Mouse (Mus musculus) lung, embryonic 16.5 days (tissue): Measurements from ENCODE around the gene Gm21954. TPM values are rescaled to one million over a fixed set of nuclear protein-coding genes. Genes with fewer than 3 reads are reported as not detected.

ENCODE experiments used
- ATAC-seq: fragments of 200-750 bp; cut with Nextera tagmentation; 2 replicates; pipeline ENCODE4 v1.8.0; 2017; ENCODE audit warnings: low read depth, mild to moderate bottlenecking, moderate library complexity
- H3K27ac ChIP-seq: fragments of 300-500 bp; sonication (generic); 2 replicates; pipeline ENCODE4 v1.5.1; 2014; ENCODE audit warnings: mild to moderate bottlenecking, control low read depth, low read length
- H3K27me3 ChIP-seq: fragments of 300-500 bp; sonication (generic); 2 replicates; pipeline ENCODE4 v1.6.1; 2014; ENCODE audit warnings: low read depth, low read length, mixed read lengths; ENCODE audit not compliant: control insufficient read depth, insufficient read depth
- H3K36me3 ChIP-seq: fragments of 300-500 bp; sonication (generic); 2 replicates; pipeline ENCODE4 v1.6.1; 2014; ENCODE audit warnings: low read length; ENCODE audit not compliant: control insufficient read depth, insufficient read depth
- H3K4me1 ChIP-seq: fragments of 300-500 bp; sonication (generic); replicated peaks from 2 replicates; pipeline ENCODE4 v1.6.1; 2014; ENCODE audit warnings: low read length, mixed read lengths; ENCODE audit not compliant: control insufficient read depth, insufficient read depth
- H3K4me2 ChIP-seq: fragments of 300-500 bp; sonication (generic); 2 replicates; pipeline ENCODE4 v1.6.1; 2014; ENCODE audit warnings: low read depth, low read length, control low read depth
- H3K4me3 ChIP-seq: fragments of 300-500 bp; sonication (generic); 2 replicates; pipeline ENCODE4 v1.5.1; 2014; ENCODE audit warnings: mild to moderate bottlenecking, low read length, control low read depth
- H3K9ac ChIP-seq: fragments of 300-500 bp; sonication (generic); 2 replicates; pipeline ENCODE4 v1.6.1; 2014; ENCODE audit warnings: low read length, control low read depth
- H3K9me3 ChIP-seq: fragments of 300-500 bp; sonication (generic); 2 replicates; pipeline ENCODE4 v1.6.1; 2016; ENCODE audit warnings: low read length; ENCODE audit not compliant: control insufficient read depth
- WGBS: fragments of 180-500 bp; shearing (Covaris S2); extraction: QIAGEN DNeasy Blood & Tissue Kit; methylation state at CpG from one replicate; pipeline ENCODE4 v1.1.7; 2014; 5-methylcytosine and 5-hydroxymethylcytosine counted together
- polyA plus RNA-seq: library from polyadenylated mRNA; unstranded; fragments of >200 nt; fragmentation: Nextera tagmentation; extraction: Ambion mirVana; gene quantifications from 2 replicates; pipeline ENCODE4 v1.2.1, GENCODE M21; 2015

Gene Gm21954
- polyA plus RNA-seq, 1 experiment from 2014 or later: not detected

GRCm38 (mm10) chr3:55495866-55496265, 23.9 kb upstream of the Gm21954 start:
- ATAC-seq: no peak
- WGBS: 68% methylated on average over 4 of the region's 4 CpGs
- Histone ChIP-seq H3K4me2 (no peak overlapping the region), H3K9ac (no peak overlapping the region), H3K36me3 (no peaks in the 10 kb centered on the region), H3K4me1 (no peaks in the 10 kb centered on the region), H3K9me3 (no peaks in the 10 kb centered on the region), H3K27me3 (no peaks in the 10 kb centered on the region), H3K4me3 (no peak overlapping the region), H3K27ac (no peak overlapping the region)

- ATAC-seq: no peak
- Histone ChIP-seq H3K9me3 (no peaks in the 10 kb centered on the region), H3K9ac (no peak overlapping the region), H3K4me2 (no peak overlapping the region), H3K4me1 (no peaks in the 10 kb centered on the region), H3K36me3 (no peaks in the 10 kb centered on the region), H3K4me3 (no peak overlapping the region), H3K27ac (no peak overlapping the region), H3K27me3 (no peaks in the 10 kb centered on the region)
- 66% methylated on average over 7 of the region's 7 CpGs for WGBS
Observed at GRCm38 (mm10) chr3:55495231-55495630, 23.2 kb upstream of the Gm21954 start.

- 30% methylated on average over 4 of the region's 4 CpGs for WGBS
- Histone ChIP-seq H3K36me3 (no peaks in the 10 kb centered on the region), H3K9ac (no peak overlapping the region), H3K27ac (no peak overlapping the region), H3K4me1 (no peaks in the 10 kb centered on the region), H3K4me2 (no peak overlapping the region), H3K4me3 (no peak overlapping the region), H3K9me3 (no peaks in the 10 kb centered on the region), H3K27me3 (no peaks in the 10 kb centered on the region)
- no peak for ATAC-seq
Observed at GRCm38 (mm10) chr3:55494348-55494747, 22.3 kb upstream of the Gm21954 start.

DNA sequence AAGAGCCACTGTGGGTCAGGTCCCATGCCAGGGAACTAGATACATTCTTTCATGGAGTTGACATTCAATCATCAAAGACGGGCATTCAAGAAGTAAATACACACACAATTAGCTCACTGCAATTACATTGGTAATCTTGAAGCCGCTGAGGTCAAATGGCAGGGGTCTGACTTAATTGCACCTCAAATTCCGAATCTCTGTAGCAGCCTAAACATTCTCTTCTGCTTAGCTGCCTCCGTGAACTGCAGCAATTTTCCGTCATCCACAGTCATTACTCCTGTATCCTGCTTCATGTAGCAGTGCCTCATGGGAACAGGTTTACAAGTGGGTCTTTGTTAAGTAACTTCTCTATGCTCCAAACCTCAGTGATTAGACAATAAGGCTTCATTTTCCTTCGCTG, 20.0 kb upstream of the Gm21954 start:
- no peak overlapping the region for H3K9ac ChIP-seq
- H3K36me3 ChIP-seq: no peaks in the 10 kb centered on the region
- H3K9me3 ChIP-seq: no peaks in the 10 kb centered on the region
- no peaks in the 10 kb centered on the region for H3K27me3 ChIP-seq
- H3K4me1 ChIP-seq: no peaks in the 10 kb centered on the region
- no peak overlapping the region for H3K27ac ChIP-seq
- H3K4me3 ChIP-seq: no peak overlapping the region
- WGBS: 44% methylated on average over 6 of the region's 6 CpGs
- ATAC-seq: no peak
- no peak overlapping the region for H3K4me2 ChIP-seq

DNA sequence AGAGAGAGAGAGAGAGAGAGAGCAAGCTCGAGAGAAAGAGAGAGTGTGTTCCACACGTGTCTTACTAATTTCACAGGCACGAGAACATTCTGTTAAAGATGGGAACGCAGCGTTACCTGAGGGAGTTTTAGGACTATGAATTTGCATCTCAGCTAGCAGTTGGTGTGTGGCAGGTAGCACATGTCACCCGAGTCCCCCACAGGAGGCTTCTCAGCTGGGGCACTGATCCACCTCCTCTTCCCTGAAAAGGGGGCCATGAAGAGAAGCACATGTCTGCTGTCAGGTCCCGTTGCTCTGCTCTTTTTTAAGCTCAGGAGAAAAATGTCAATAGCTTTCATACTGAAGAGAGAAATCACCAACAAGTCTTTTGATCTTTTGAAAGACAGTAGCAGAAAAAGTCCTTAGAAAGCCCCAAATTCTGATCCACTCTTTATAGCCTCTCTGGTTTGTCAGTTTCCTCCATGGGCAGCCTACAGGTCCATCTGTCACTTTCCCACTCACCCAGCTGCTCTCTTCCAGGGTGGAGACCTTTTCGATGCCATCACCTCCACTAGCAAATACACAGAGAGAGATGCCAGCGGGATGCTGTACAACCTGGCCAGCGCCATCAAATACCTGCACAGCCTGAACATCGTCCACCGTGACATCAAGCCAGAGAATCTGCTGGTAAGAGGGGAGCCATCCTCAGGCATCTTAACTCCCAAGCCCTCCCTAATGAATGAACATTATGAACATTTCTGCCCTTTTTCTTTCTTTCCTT, 17.4 kb upstream of the Gm21954 start:
- H3K9me3 ChIP-seq: no peaks in the 10 kb centered on the region
- no peak for ATAC-seq
- no peak overlapping the region for H3K4me3 ChIP-seq
- no peak overlapping the region for H3K9ac ChIP-seq
- no peak overlapping the region for H3K4me2 ChIP-seq
- WGBS: 64% methylated on average over 12 of the region's 12 CpGs
- no peaks in the 10 kb centered on the region for H3K27me3 ChIP-seq
- no peaks in the 10 kb centered on the region for H3K36me3 ChIP-seq
- H3K27ac ChIP-seq: no peak overlapping the region
- H3K4me1 ChIP-seq: no peaks in the 10 kb centered on the region

- Histone ChIP-seq H3K27me3 (no peaks in the 10 kb centered on the region), H3K4me3 (no peak overlapping the region), H3K9me3 (no peaks in the 10 kb centered on the region), H3K4me1 (no peaks in the 10 kb centered on the region), H3K4me2 (no peak overlapping the region), H3K9ac (no peak overlapping the region), H3K36me3 (no peaks in the 10 kb centered on the region), H3K27ac (no peak overlapping the region)
- 42% methylated on average over 4 of the region's 4 CpGs for WGBS
- ATAC-seq: no peak
Observed at GRCm38 (mm10) chr3:55483328-55483727, 11.3 kb upstream of the Gm21954 start.

DNA sequence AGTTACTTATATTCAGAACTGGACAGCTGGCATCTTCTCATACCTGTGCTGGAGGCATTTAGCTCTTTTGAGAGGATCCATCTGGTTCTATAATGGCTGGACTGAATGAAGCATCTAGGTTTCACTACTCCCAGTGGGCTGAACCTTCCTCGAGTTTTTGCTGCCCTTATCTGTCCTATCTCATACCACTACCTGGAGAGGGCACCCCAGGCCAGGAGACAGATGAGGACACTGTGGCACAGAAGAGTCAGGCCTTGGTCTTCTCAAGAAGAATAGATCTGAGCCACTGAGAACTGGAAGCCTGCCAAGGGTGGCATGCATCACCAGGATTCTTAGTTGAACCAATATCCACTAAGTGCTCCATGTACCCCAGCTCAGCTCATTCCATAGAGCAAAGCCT, 9.1 kb upstream of the Gm21954 start:
- Histone ChIP-seq H3K27me3 (no peaks in the 10 kb centered on the region), H3K9me3 (no peaks in the 10 kb centered on the region), H3K36me3 (no peaks in the 10 kb centered on the region), H3K9ac (no peak overlapping the region), H3K4me1 (no peaks in the 10 kb centered on the region), H3K27ac (no peak overlapping the region), H3K4me2 (no peak overlapping the region), H3K4me3 (no peak overlapping the region)
- ATAC-seq: no peak
- 43% methylated on average over 1 of the region's 1 CpGs for WGBS

DNA sequence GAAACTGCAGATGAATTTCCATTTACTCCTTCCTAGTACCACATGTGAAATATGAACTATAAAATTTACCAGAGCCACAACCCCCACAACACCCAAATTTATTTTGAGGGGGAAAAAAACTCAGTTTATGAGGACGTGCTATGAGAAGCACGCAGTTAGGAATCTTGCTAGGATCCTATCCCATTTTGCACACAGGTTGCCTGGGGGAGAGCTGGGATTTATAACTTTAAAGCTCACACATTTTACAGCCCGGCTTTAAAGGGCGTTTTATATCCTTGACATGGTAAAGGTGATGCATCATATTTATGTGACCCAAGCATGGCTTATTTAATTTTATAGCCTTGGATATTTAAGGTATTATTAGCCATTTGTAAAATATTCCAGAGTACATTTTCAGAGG, 7.3 kb upstream of the Gm21954 start:
- Histone ChIP-seq H3K27me3 (no peaks in the 10 kb centered on the region), H3K36me3 (no peaks in the 10 kb centered on the region), H3K9ac (no peak overlapping the region), H3K4me2 (no peak overlapping the region), H3K4me1 (no peaks in the 10 kb centered on the region), H3K27ac (no peak overlapping the region), H3K9me3 (no peaks in the 10 kb centered on the region), H3K4me3 (no peak overlapping the region)
- 80% methylated on average over 4 of the region's 4 CpGs for WGBS
- no peak for ATAC-seq

DNA sequence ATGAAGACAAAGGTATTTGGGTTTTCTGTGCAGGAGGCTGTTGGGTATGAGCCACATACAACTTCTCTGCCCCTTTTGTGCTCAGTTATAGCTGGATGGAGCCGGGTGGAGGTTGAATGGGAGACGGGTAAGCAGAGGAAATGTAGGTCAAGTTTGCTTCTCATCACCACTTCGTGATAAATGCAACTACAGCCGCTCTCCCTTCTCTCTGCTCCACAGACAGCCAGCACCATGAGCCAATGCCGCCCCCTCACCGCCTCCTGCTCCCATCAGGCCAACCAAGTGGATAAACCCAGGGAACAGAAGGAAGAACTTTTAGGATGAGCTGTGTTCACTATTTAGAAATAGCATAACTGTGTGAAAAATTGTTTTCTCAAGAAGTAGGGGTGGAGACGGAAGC, 4.7 kb upstream of the Gm21954 start:
- H3K4me2 ChIP-seq: no peak overlapping the region
- no peaks in the 10 kb centered on the region for H3K9me3 ChIP-seq
- no peaks in the 10 kb centered on the region for H3K36me3 ChIP-seq
- no peak for ATAC-seq
- WGBS: 83% methylated on average over 7 of the region's 7 CpGs
- no peaks in the 10 kb centered on the region for H3K27me3 ChIP-seq
- no peak overlapping the region for H3K4me3 ChIP-seq
- H3K9ac ChIP-seq: no peak overlapping the region
- H3K27ac ChIP-seq: no peak overlapping the region
- H3K4me1 ChIP-seq: no peaks in the 10 kb centered on the region

DNA sequence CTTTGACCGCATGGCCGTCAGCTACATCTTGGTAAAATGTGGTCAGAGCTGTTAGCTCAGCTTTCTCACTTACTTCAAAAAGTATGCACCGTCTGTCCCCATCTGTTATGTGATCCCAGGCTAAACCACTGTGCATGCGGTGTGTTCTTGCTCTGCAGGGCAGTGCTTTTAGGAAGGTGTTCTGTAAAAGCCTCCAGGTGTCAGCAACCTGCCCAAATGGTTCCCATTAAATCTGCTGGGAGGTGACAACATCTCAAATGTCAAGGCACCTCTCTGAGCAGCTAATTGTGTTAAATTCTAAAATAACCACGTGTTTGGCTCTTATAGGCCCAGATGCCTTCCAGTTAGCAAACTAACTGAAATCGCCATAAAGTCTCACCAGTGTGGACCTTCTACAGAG, 1.1 kb upstream of the Gm21954 start:
- WGBS: 62% methylated on average over 6 of the region's 6 CpGs
- Histone ChIP-seq H3K27ac (no peak overlapping the region), H3K9ac (no peak overlapping the region), H3K9me3 (no peaks in the 10 kb centered on the region), H3K4me1 (no peaks in the 10 kb centered on the region), H3K4me3 (no peak overlapping the region), H3K27me3 (no peaks in the 10 kb centered on the region), H3K4me2 (no peak overlapping the region), H3K36me3 (no peaks in the 10 kb centered on the region)
- no peak for ATAC-seq
